Mouse (Mus musculus) kidney, embryonic 16.5 days (tissue): ENCODE measurements around the gene Itpr3. TPM values are rescaled to one million over a fixed set of nuclear protein-coding genes. Genes with fewer than 3 reads are reported as not detected.

Experiments used
- ATAC-seq: fragments of 200-750 bp; cut with Nextera tagmentation; 2 replicates; pipeline ENCODE4 v1.8.0; 2017; ENCODE audit warnings: moderate TSS enrichment; ENCODE audit not compliant: low FRiP score, low TSS enrichment
- H3K27ac ChIP-seq: fragments of 300-500 bp; sonication (generic); 2 replicates; pipeline ENCODE4 v1.5.1; 2014; ENCODE audit warnings: low read length
- H3K27me3 ChIP-seq: fragments of 300-500 bp; sonication (generic); 2 replicates; pipeline ENCODE4 v1.6.1; 2014; ENCODE audit warnings: low read length, control low read depth, mixed read lengths; ENCODE audit not compliant: insufficient read depth
- H3K36me3 ChIP-seq: fragments of 300-500 bp; sonication (generic); 2 replicates; pipeline ENCODE4 v1.6.1; 2014; ENCODE audit warnings: low read length, control low read depth, mixed read lengths; ENCODE audit not compliant: insufficient read depth
- H3K4me1 ChIP-seq: fragments of 300-500 bp; sonication (generic); 2 replicates; pipeline ENCODE4 v1.6.1; 2014; ENCODE audit warnings: low read length, control low read depth, mixed read lengths; ENCODE audit not compliant: insufficient read depth
- H3K4me2 ChIP-seq: fragments of 300-500 bp; sonication (generic); replicated peaks from 2 replicates; pipeline ENCODE4 v1.6.1; 2014; ENCODE audit warnings: low read depth, low read length
- H3K4me3 ChIP-seq: fragments of 300-500 bp; sonication (generic); 2 replicates; pipeline ENCODE4 v1.5.1; 2014; ENCODE audit warnings: mild to moderate bottlenecking, low read length
- H3K9ac ChIP-seq: fragments of 300-500 bp; sonication (generic); replicated peaks from 2 replicates; pipeline ENCODE4 v1.6.1; 2014; ENCODE audit warnings: low read length
- H3K9me3 ChIP-seq: fragments of 300-500 bp; sonication (generic); 2 replicates; pipeline ENCODE4 v1.6.1; 2016; ENCODE audit warnings: low read length, control low read depth
- WGBS: fragments of 180-500 bp; shearing (Covaris S2); extraction: QIAGEN DNeasy Blood & Tissue Kit; methylation state at CpG from one replicate; pipeline ENCODE4 v1.1.7; 2014; 5-methylcytosine and 5-hydroxymethylcytosine counted together
- polyA plus RNA-seq: library from polyadenylated mRNA; unstranded; fragments of >200 nt; fragmentation: Nextera tagmentation; extraction: Ambion mirVana; gene quantifications from 2 replicates; pipeline ENCODE4 v1.2.1, GENCODE M21; 2015

The Itpr3 gene
- polyA plus RNA-seq, 1 experiment from 2014 or later, result 9.3 TPM

- H3K4me3 ChIP-seq, result no peak overlapping the region
- peaks cover 12% of the 10 kb centered on the region for H3K4me1 ChIP-seq
- WGBS, result 57% methylated on average over 14 of the region's 14 CpGs
- no peak overlapping the region for H3K27ac ChIP-seq
- no peak overlapping the region for H3K9ac ChIP-seq
- no peak for ATAC-seq
- H3K27me3 ChIP-seq, result no peaks in the 10 kb centered on the region
- H3K9me3 ChIP-seq, result no peaks in the 10 kb centered on the region
- H3K4me2 ChIP-seq, result no peak overlapping the region
- peaks cover 49% of the 10 kb centered on the region for H3K36me3 ChIP-seq
Measured at GRCm38 (mm10) chr17:27121266-27121665, 64.2 kb downstream of the Itpr3 start.

- Histone ChIP-seq H3K4me2 (no peak overlapping the region), H3K27me3 (no peaks in the 10 kb centered on the region), H3K4me1 (peaks cover 12% of the 10 kb centered on the region), H3K27ac (no peak overlapping the region), H3K36me3 (peaks cover 44% of the 10 kb centered on the region), H3K9me3 (no peaks in the 10 kb centered on the region), H3K4me3 (no peak overlapping the region), H3K9ac (no peak overlapping the region)
- ATAC-seq, result no peak; the same call in 1 of the 2 replicates
- WGBS, result 81% methylated on average over 7 of the region's 7 CpGs
Measured at GRCm38 (mm10) chr17:27121781-27122180, 64.7 kb downstream of the Itpr3 start.

- peaks cover 36% of the 10 kb centered on the region for H3K36me3 ChIP-seq
Measured at GRCm38 (mm10) chr17:27122701-27123100, 65.6 kb downstream of the Itpr3 start.

GRCm38 (mm10) chr17:27123103-27123502 is 66.0 kb downstream of the Itpr3 start:
- Histone ChIP-seq H3K4me1 (peaks cover 12% of the 10 kb centered on the region), H3K36me3 (peaks cover 36% of the 10 kb centered on the region), H3K9ac (no peak overlapping the region), H3K27ac (no peak overlapping the region), H3K9me3 (no peaks in the 10 kb centered on the region), H3K4me2 (no peak overlapping the region), H3K27me3 (no peaks in the 10 kb centered on the region), H3K4me3 (no peak overlapping the region)
- WGBS, result 86% methylated on average over 2 of the region's 2 CpGs
- no peak for ATAC-seq

More at GRCm38 (mm10) chr17:27122701-27123100, 65.6 kb downstream of the Itpr3 start:
- Histone ChIP-seq H3K9ac (no peak overlapping the region), H3K4me1 (peaks cover 12% of the 10 kb centered on the region), H3K4me3 (no peak overlapping the region), H3K9me3 (no peaks in the 10 kb centered on the region), H3K4me2 (no peak overlapping the region), H3K27me3 (no peaks in the 10 kb centered on the region), H3K27ac (no peak overlapping the region)
- no peak for ATAC-seq
- WGBS, result 67% methylated on average over 11 of the region's 11 CpGs

- Histone ChIP-seq H3K4me2 (no peak overlapping the region), H3K4me3 (no peak overlapping the region), H3K4me1 (peaks cover 12% of the 10 kb centered on the region), H3K9me3 (no peaks in the 10 kb centered on the region), H3K36me3 (peaks cover 36% of the 10 kb centered on the region), H3K27ac (peak overlapping the region; percentile 37; the same call in 1 of the 2 replicates), H3K9ac (no peak overlapping the region), H3K27me3 (no peaks in the 10 kb centered on the region)
- WGBS, result 86% methylated on average over 7 of the region's 7 CpGs
- no peak for ATAC-seq
Measured at GRCm38 (mm10) chr17:27123813-27124375, 66.8 kb downstream of the Itpr3 start.

DNA sequence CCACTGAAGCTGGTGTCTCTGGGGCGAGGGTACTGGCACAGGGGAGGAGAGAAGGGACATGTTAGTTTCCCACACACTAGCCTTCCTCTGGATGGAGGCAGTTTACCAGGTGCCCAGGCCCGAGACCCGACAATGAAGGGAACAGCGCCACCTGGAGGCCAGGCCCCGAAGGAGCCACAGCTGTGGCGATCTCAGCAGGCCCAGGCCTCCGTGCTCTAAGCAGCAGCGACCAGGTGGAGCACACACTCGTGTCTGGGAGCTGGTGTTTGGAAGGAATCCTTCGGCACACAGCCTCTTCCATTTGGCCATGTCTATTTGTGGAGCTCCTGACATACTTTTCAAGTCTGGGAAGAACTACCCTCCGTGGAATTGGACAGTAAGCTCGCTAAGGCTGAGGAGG is 68.1 kb downstream of the Itpr3 start:
- H3K4me1 ChIP-seq, result peaks cover 18% of the 10 kb centered on the region
- no peak overlapping the region for H3K9ac ChIP-seq
- no peaks in the 10 kb centered on the region for H3K9me3 ChIP-seq
- no peak overlapping the region for H3K4me3 ChIP-seq
- H3K27me3 ChIP-seq, result no peaks in the 10 kb centered on the region
- peaks cover 29% of the 10 kb centered on the region for H3K36me3 ChIP-seq
- WGBS, result 40% methylated on average over 12 of the region's 12 CpGs
- ATAC-seq, result 0 out of 2 replicates have a peak, but pooled peaks have one; percentile 13
- H3K4me2 ChIP-seq, result no peak overlapping the region
- H3K27ac ChIP-seq, result peak overlapping the region; percentile 59; the same call in 1 of the 2 replicates

DNA sequence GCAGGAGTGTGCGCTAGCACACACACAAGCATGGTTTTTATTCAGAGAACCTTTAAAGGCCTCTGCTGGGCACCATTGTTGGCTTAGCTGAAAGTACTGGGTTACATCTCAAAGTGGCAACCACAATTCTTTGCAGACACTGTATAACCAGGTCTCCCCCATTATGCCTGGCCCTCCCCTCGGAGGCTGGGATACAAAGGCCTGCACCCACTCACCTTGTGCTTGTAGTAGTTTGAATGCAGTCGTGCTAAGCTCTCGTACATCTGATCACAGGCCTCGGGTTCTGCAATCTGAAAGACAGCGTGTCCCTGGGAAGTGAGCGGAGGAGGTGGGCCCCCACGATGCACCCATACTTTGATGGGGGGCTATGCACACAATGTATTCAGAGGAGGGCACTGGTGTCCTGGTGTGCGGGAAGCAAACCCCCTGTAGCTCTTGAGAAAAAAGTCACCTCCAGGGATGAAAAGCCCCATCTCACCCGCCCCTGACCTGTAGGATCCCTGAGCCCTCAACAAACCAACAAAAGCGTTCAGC is 68.6 kb downstream of the Itpr3 start:
- WGBS, result 85% methylated on average over 11 of the region's 11 CpGs
- no peak overlapping the region for H3K9ac ChIP-seq
- no peaks in the 10 kb centered on the region for H3K9me3 ChIP-seq
- no peak overlapping the region for H3K4me3 ChIP-seq
- no peak overlapping the region; the same call in 1 of the 2 replicates for H3K27ac ChIP-seq
- H3K4me2 ChIP-seq, result no peak overlapping the region
- no peaks in the 10 kb centered on the region for H3K27me3 ChIP-seq
- H3K36me3 ChIP-seq, result peaks cover 29% of the 10 kb centered on the region
- ATAC-seq, result no peak
- H3K4me1 ChIP-seq, result peaks cover 18% of the 10 kb centered on the region

GRCm38 (mm10) chr17:27126974-27127373 is 69.9 kb downstream of the Itpr3 start:
- H3K27ac ChIP-seq, result no peak overlapping the region
- no peak overlapping the region for H3K9ac ChIP-seq
- no peak overlapping the region for H3K4me2 ChIP-seq
- ATAC-seq, result no peak
- H3K4me3 ChIP-seq, result no peak overlapping the region
- peaks cover 28% of the 10 kb centered on the region for H3K4me1 ChIP-seq
- 83% methylated on average over 10 of the region's 10 CpGs for WGBS
- H3K9me3 ChIP-seq, result no peaks in the 10 kb centered on the region
- no peaks in the 10 kb centered on the region for H3K27me3 ChIP-seq
- H3K36me3 ChIP-seq, result peaks cover 24% of the 10 kb centered on the region

- WGBS, result 93% methylated on average over 5 of the region's 5 CpGs
- H3K9ac ChIP-seq, result no peak overlapping the region
Measured at GRCm38 (mm10) chr17:27128189-27128588, 71.1 kb downstream of the Itpr3 start.

GRCm38 (mm10) chr17:27129291-27129690 is 72.2 kb downstream of the Itpr3 start:
- peaks cover 43% of the 10 kb centered on the region for H3K4me1 ChIP-seq
- H3K4me3 ChIP-seq, result no peak overlapping the region
- H3K9me3 ChIP-seq, result no peaks in the 10 kb centered on the region
- WGBS, result 65% methylated on average over 13 of the region's 13 CpGs
- H3K27me3 ChIP-seq, result no peaks in the 10 kb centered on the region
- H3K27ac ChIP-seq, result no peak overlapping the region
- no peak for ATAC-seq
- peaks cover 7% of the 10 kb centered on the region; the same call in 1 of the 2 replicates for H3K36me3 ChIP-seq
- no peak overlapping the region for H3K9ac ChIP-seq
- H3K4me2 ChIP-seq, result no peak overlapping the region

More at GRCm38 (mm10) chr17:27128189-27128588, 71.1 kb downstream of the Itpr3 start:
- Histone ChIP-seq H3K27me3 (no peaks in the 10 kb centered on the region), H3K4me2 (no peak overlapping the region), H3K4me1 (peaks cover 40% of the 10 kb centered on the region), H3K36me3 (peaks cover 13% of the 10 kb centered on the region), H3K4me3 (no peak overlapping the region), H3K9me3 (no peaks in the 10 kb centered on the region), H3K27ac (no peak overlapping the region)
- ATAC-seq, result no peak
